Mouse (Mus musculus): ENCODE measurements around the gene Gm7954.
"Not testable (repeated sequence)": the region's sequence is repeated elsewhere in the genome, so short reads cannot be mapped to it uniquely, and the experiment has no call there.

The Gm7954 gene

GRCm38 (mm10) chr14:41453418-41453817, at the start of gene Gm7954:
Gm7954 (minus strand) TSS chr14:41453518.
- not testable (repeated sequence) for DNase-seq

- not testable (repeated sequence) for DNase-seq
These were observed 36.1 kb upstream of the Gm7954 start, which contains the start of gene Gm3486 for GRCm38 (mm10) chr14:41489385-41489784. Gm3486 (minus strand) TSS chr14:41489485.

- DNase-seq = not testable (repeated sequence)
These were observed 27.8 kb downstream of the Gm7954 start for GRCm38 (mm10) chr14:41425393-41426075.

GRCm38 (mm10) chr14:41424694-41425093, 28.6 kb downstream of the Gm7954 start:
- DNase-seq = not testable (repeated sequence)

- not testable (repeated sequence) for DNase-seq
These were observed 45.1 kb downstream of the Gm7954 start, which contains the start of gene Gm6482 for GRCm38 (mm10) chr14:41408181-41408580. Gm6482 (minus strand) TSS chr14:41408281.

Measured in lung, postnatal 14 days (tissue).